Mouse (Mus musculus) heart, embryonic 14.5 days (tissue): ENCODE data around the gene Irx2. TPM values are rescaled to one million over a fixed set of nuclear protein-coding genes. Genes with fewer than 3 reads are reported as not detected.

ENCODE experiments used
- ATAC-seq: fragments of 200-750 bp; cut with Nextera tagmentation; 2 replicates; pipeline ENCODE4 v1.8.0; 2017; ENCODE audit warnings: low read depth, moderate TSS enrichment; ENCODE audit not compliant: insufficient number of reproducible peaks, insufficient read depth, low FRiP score
- H3K27ac ChIP-seq, 2 experiments: fragments of 200-500 bp in 1 of 2; fragments of 300-500 bp in 1 of 2; sonication (generic) in 1 of 2; replicated peaks in 1 of 2; 2 replicates each; pipeline ENCODE4 v1.5.1; 2012 to 2014; ENCODE audit warnings: low read depth in 2 of 2, low read length in 2 of 2, control low read depth in 1 of 2, mild to moderate bottlenecking in 1 of 2, mixed read lengths in 1 of 2; ENCODE audit not compliant: control insufficient read depth in 1 of 2, insufficient read depth in 1 of 2
- H3K27me3 ChIP-seq: fragments of 300-500 bp; sonication (generic); 2 replicates; pipeline ENCODE4 v1.6.1; 2014; ENCODE audit warnings: mild to moderate bottlenecking, low read length, control low read depth; ENCODE audit not compliant: control insufficient read depth, insufficient read depth
- H3K36me3 ChIP-seq: fragments of 300-500 bp; sonication (generic); 2 replicates; pipeline ENCODE4 v1.6.1; 2014; ENCODE audit warnings: mild to moderate bottlenecking, control low read depth, low read length, mixed read lengths; ENCODE audit not compliant: control insufficient read depth, insufficient read depth
- H3K4me1 ChIP-seq, 2 experiments: fragments of 200-500 bp in 1 of 2; fragments of 300-500 bp in 1 of 2; sonication (generic) in 1 of 2; 2 replicates each; pipeline ENCODE4 v1.6.1; 2012 to 2014; ENCODE audit warnings: low read length in 2 of 2, control low read depth in 1 of 2, mixed read lengths in 1 of 2; ENCODE audit not compliant: control insufficient read depth in 2 of 2, insufficient read depth in 2 of 2
- H3K4me2 ChIP-seq: fragments of 300-500 bp; sonication (generic); 2 replicates; pipeline ENCODE4 v1.6.1; 2014; ENCODE audit warnings: mild to moderate bottlenecking, low read length
- H3K4me3 ChIP-seq, 2 experiments: fragments of 200-500 bp in 1 of 2; fragments of 300-500 bp in 1 of 2; sonication (generic) in 1 of 2; 2 replicates each; pipeline ENCODE4 v1.5.1; 2012 to 2014; ENCODE audit warnings: low read length in 2 of 2, mild to moderate bottlenecking in 2 of 2, control low read depth in 1 of 2, low read depth in 1 of 2, moderate library complexity in 1 of 2; ENCODE audit not compliant: control insufficient read depth in 1 of 2, insufficient read depth in 1 of 2
- H3K9ac ChIP-seq: fragments of 300-500 bp; sonication (generic); 2 replicates; pipeline ENCODE4 v1.6.1; 2014; ENCODE audit warnings: mild to moderate bottlenecking, low read length
- H3K9me3 ChIP-seq: fragments of 300-500 bp; sonication (generic); 2 replicates; pipeline ENCODE4 v1.6.1; 2016; ENCODE audit warnings: low read length, control low read depth; ENCODE audit not compliant: control insufficient read depth
- WGBS: fragments of 180-500 bp; shearing (Covaris S2); extraction: QIAGEN DNeasy Blood & Tissue Kit; methylation state at CpG from one replicate; pipeline ENCODE4 v1.1.7; 2014; 5-methylcytosine and 5-hydroxymethylcytosine counted together
- polyA plus RNA-seq: library from polyadenylated mRNA; unstranded; fragments of >200 nt; fragmentation: Nextera tagmentation; extraction: Ambion mirVana; gene quantifications from 2 replicates; pipeline ENCODE4 v1.2.1, GENCODE M21; 2014

The Irx2 gene
- polyA plus RNA-seq, 1 experiment from 2014 or later: 11.2 TPM

DNA sequence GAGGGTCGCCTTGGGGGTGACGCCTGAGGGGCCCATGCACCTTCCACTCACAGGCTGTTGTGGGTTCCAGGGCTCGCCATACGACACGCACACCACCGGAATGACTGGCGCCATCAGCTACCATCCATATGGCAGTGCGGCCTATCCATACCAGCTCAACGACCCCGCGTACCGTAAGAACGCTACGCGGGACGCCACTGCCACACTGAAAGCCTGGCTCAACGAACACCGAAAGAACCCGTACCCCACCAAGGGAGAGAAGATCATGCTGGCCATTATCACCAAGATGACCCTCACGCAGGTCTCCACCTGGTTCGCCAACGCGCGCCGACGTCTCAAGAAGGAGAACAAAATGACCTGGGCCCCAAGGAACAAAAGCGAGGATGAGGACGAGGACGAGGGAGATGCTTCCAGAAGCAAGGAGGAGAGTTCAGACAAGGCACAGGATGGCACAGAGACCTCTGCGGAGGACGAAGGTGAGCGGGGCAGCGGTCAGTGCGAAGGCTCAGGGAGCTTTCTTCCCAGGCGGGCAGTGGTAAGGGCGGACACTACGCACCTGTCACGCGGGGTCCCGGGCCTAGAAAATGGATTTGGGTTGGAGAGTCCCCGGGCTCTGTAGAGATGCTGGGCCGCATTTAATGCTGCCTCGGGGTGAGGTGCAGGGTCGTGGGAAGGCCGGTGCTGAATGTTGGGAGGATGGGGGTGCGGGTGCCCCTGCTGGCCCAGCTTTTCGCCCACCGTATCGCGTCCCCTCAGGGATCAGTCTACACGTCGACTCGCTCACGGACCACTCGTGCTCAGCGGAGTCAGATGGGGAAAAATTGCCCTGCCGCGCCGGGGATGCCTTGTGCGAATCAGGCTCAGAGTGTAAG, 2.1 kb downstream of the Irx2 start:
- ATAC-seq: no peak
- peak overlapping the region; percentile 92 for H3K4me2 ChIP-seq
- 5% methylated on average over 60 of the region's 60 CpGs for WGBS
- H3K4me3 ChIP-seq: peak overlapping the region; percentile 26 to 70
- no peak overlapping the region for H3K27ac ChIP-seq
- H3K4me1 ChIP-seq: peaks cover 4 to 18% of the 10 kb centered on the region in 2 experiments; a peak in 3 of 4 replicates
- H3K9me3 ChIP-seq: no peaks in the 10 kb centered on the region
- no peaks in the 10 kb centered on the region for H3K36me3 ChIP-seq
- H3K27me3 ChIP-seq: peaks cover 92% of the 10 kb centered on the region
- peak overlapping the region; percentile 81 for H3K9ac ChIP-seq

DNA sequence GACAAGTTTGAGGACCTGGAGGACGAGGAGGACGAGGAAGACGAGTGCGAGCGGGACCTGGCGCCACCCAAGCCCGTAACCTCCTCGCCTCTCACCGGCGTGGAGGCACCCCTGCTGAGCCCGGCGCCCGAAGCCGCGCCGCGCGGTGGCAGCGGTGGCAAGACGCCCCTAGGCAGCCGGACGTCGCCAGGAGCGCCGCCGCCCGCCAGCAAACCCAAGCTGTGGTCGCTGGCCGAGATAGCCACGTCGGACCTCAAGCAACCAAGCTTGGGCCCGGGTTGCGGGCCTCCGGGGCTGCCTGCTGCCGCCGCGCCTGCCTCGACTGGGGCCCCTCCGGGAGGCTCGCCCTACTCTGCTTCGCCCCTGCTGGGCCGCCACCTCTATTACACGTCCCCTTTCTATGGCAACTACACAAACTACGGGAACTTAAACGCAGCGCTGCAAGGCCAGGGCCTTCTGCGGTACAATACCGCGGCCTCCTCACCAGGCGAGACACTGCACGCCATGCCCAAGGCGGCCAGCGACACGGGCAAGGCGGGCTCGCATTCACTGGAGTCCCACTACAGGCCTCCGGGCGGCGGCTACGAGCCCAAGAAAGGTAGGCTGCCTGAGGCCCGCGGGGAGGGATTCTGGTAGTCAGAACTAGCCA, 2.9 kb downstream of the Irx2 start:
- H3K4me3 ChIP-seq: peak overlapping the region; percentile 26 to 70
- no peaks in the 10 kb centered on the region for H3K36me3 ChIP-seq
- 4% methylated on average over 57 of the region's 62 CpGs for WGBS
- peaks cover 90% of the 10 kb centered on the region for H3K27me3 ChIP-seq
- peak overlapping the region; percentile 81 for H3K9ac ChIP-seq
- peaks cover 4 to 18% of the 10 kb centered on the region in 2 experiments; a peak in 3 of 4 replicates for H3K4me1 ChIP-seq
- no peak for ATAC-seq
- no peaks in the 10 kb centered on the region for H3K9me3 ChIP-seq
- H3K4me2 ChIP-seq: peak overlapping the region; percentile 92
- no peak overlapping the region for H3K27ac ChIP-seq

DNA sequence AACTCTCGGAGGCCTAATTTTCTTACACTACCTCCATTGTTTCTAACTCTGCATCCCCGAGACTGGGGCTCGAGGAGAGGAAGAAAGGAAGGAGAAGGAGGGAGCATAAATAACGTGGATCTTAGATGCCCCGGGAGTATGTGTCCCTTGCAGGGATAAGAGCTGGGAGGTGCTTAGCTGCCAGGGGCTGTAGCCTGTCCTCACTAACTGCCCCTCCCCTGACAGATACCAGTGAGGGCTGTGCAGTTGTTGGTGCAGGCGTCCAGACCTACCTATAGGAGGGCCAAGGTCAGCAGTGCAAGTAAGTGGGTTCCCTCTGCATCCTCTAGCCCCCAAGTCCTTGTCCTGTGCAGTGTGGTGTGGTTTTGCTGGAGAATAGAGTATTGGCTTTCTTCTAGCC, 3.7 kb downstream of the Irx2 start:
- Histone ChIP-seq H3K4me1 (peaks cover 4 to 18% of the 10 kb centered on the region in 2 experiments; a peak in 3 of 4 replicates), H3K9me3 (no peaks in the 10 kb centered on the region), H3K9ac (peak overlapping the region; percentile 81), H3K27ac (no peak overlapping the region), H3K36me3 (no peaks in the 10 kb centered on the region), H3K27me3 (peaks cover 90% of the 10 kb centered on the region), H3K4me3 (peak overlapping the region; percentile 27 to 70), H3K4me2 (peak overlapping the region; percentile 92)
- 21% methylated on average over 6 of the region's 6 CpGs for WGBS
- ATAC-seq: no peak

DNA sequence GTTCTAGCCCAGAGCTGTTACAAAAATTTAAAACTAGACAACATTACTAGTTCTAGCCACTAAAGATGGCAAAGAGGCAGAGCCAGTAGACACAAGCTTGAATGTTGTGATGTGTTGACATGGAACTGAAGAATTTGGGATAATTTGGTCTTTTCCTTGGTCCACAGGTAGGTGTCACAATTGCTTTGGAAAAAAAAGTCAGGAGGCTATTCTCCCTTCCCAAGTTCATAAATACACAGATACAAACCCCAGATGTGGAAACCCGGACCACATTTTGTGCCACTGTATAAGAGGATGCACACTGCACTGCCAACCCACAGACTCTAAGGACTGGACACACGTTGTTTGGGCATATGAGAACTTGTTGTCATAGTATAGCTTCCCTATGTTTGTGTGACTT, 4.5 kb downstream of the Irx2 start:
- Histone ChIP-seq H3K9ac (0 out of 2 replicates have a peak overlapping the region, but pooled peaks have one; percentile 81), H3K4me2 (peak overlapping the region; percentile 92), H3K27ac (no peak overlapping the region), H3K4me1 (peaks cover 2 to 16% of the 10 kb centered on the region in 2 experiments; a peak in 3 of 4 replicates), H3K9me3 (no peaks in the 10 kb centered on the region), H3K4me3 (peak overlapping the region in 1 of 2 experiments; percentile 70; a peak in 2 of 4 replicates), H3K27me3 (peaks cover 90% of the 10 kb centered on the region), H3K36me3 (no peaks in the 10 kb centered on the region)
- 49% methylated on average over 2 of the region's 2 CpGs for WGBS
- ATAC-seq: no peak

DNA sequence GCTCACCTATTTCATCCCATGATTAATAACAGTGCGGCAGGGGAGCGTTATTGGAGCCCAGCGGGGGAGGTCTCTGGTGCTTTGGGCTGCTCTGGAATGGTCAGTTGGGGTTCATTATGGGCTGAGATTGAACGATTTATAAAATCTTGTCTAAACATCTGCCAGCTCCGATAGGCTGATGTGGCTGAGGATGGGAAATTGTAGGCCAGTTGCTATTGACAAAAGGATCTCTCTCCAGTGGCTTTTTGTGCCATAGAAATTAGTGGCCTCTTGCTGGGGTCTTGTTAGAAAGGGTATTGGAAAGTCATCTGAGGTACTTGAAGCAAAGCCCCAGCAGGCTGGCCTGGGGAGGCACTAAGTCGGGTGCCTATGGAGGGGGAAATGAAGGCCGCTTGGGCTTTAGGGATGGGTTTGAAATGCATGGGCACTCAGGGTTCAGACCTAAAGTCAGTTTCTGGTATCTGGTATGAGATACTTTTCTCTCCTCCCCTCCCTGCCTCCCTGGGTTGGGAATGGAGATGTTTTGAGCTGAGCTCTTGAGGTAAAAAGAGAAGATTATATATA, 6.2 kb downstream of the Irx2 start:
- no peak for ATAC-seq
- H3K27me3 ChIP-seq: peaks cover 89% of the 10 kb centered on the region
- H3K27ac ChIP-seq: no peak overlapping the region
- no peaks in the 10 kb centered on the region for H3K9me3 ChIP-seq
- H3K4me1 ChIP-seq: peaks cover 2 to 23% of the 10 kb centered on the region in 2 experiments; a peak in 3 of 4 replicates
- H3K36me3 ChIP-seq: no peaks in the 10 kb centered on the region
- 41% methylated on average over 7 of the region's 7 CpGs for WGBS
- no peak overlapping the region for H3K4me3 ChIP-seq
- H3K4me2 ChIP-seq: no peak overlapping the region
- no peak overlapping the region for H3K9ac ChIP-seq

DNA sequence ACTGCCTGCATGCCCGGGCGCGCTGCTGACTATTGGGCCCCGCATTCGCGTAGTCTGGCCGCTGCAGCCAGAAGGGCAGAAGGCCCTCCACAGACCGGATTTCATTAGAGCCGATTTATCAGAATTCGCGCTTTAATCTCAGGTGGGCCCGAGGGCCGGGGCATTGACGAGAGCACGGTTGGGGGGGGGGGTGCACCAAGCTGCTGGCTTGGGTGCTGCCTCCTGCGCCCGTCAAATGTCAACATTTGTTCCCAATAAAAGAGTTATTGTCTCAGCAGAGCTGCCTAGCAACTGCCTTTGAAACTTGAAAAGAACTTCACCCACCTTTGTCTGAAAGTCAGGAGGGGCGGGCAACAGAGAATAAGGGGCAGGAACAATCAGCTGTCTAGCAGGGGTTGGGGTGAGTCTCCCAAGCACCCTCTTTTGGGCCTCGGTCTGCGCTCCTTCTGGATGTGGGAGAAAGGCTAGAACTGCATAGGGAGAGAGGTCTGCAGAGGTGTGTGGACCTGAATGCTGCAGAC, 7.8 kb downstream of the Irx2 start:
- no peak overlapping the region for H3K27ac ChIP-seq
- no peak overlapping the region for H3K9ac ChIP-seq
- no peak for ATAC-seq
- 18% methylated on average over 20 of the region's 20 CpGs for WGBS
- no peaks in the 10 kb centered on the region for H3K36me3 ChIP-seq
- H3K4me2 ChIP-seq: no peak overlapping the region
- H3K27me3 ChIP-seq: peaks cover 95% of the 10 kb centered on the region
- no peaks in the 10 kb centered on the region for H3K9me3 ChIP-seq
- no peak overlapping the region for H3K4me3 ChIP-seq
- H3K4me1 ChIP-seq: peaks cover 5 to 21% of the 10 kb centered on the region in 2 experiments; a peak in 3 of 4 replicates

DNA sequence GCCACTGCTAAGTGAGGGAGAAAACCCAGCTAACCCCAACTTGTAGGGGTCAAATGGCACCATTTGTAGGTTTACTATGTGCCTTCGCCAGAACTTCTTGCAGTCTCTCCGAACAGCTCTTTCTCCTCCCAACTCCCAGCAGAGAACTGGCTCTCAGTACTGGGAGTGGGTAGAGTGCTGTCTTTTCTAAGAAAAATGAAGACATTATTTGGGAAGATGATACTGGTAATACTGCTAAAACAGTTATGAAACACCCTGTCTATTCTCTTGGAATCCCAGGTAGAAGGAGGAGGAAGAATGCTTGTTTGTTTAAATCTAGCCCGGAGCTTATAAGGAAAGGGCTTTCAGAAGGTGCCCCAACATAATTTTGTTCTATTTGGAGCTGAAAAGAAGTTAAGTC, 8.9 kb downstream of the Irx2 start:
- H3K27ac ChIP-seq: no peak overlapping the region
- no peak for ATAC-seq
- H3K36me3 ChIP-seq: no peaks in the 10 kb centered on the region
- H3K9ac ChIP-seq: no peak overlapping the region
- H3K9me3 ChIP-seq: no peaks in the 10 kb centered on the region
- no peak overlapping the region for H3K4me2 ChIP-seq
- peaks cover 91% of the 10 kb centered on the region for H3K27me3 ChIP-seq
- no peak overlapping the region for H3K4me3 ChIP-seq
- H3K4me1 ChIP-seq: peaks cover 5 to 16% of the 10 kb centered on the region in 2 experiments; a peak in 3 of 4 replicates
- WGBS: 24% methylated on average over 3 of the region's 3 CpGs
